Mouse (Mus musculus): ENCODE data around the gene Oas1c. TPM values are rescaled to one million over a fixed set of nuclear protein-coding genes. Genes with fewer than 3 reads are reported as not detected.
"Not testable (repeated sequence)": the region's sequence is repeated elsewhere in the genome, so short reads cannot be mapped to it uniquely, and the experiment has no call there.

Oas1c gene
- polyA plus RNA-seq, 1 experiment from 2014 or later, result 0.67 TPM

DNA sequence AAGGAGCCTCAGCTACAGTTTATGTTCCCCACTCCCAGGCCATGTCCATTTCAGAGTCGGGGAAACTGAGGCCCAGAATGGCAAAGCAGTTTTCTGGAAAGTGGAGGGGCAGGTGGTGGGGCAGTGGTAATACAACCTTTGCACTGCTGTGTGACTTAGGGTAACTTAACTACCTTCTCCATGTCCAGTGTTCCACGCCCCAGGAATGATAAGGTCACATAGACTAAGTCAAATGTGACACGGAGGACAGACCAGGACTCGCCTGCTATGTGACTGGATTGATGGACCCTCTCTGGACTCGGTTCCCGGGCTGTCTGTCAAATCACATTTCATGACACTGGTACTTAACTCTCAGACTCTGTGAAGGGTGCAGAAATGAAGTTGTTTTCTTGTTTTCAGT lies 709 bp upstream of the Oas1c start:
- Histone ChIP-seq H3K4me2 (replicated peaks) (peak overlapping the region; percentile 70), H3K27me3 (replicated peaks) (no peaks in the 10 kb centered on the region), H3K4me3 (replicated peaks) (peak overlapping the region; percentile 43), H3K9me3 (no peaks in the 10 kb centered on the region), H3K27ac (no peak overlapping the region), H3K4me1 (replicated peaks) (peaks cover 8% of the 10 kb centered on the region), H3K36me3 (no peaks in the 10 kb centered on the region), H3K9ac (no peak overlapping the region)
- 76% methylated on average over 6 of the region's 6 CpGs for WGBS
- no peak for ATAC-seq

DNA sequence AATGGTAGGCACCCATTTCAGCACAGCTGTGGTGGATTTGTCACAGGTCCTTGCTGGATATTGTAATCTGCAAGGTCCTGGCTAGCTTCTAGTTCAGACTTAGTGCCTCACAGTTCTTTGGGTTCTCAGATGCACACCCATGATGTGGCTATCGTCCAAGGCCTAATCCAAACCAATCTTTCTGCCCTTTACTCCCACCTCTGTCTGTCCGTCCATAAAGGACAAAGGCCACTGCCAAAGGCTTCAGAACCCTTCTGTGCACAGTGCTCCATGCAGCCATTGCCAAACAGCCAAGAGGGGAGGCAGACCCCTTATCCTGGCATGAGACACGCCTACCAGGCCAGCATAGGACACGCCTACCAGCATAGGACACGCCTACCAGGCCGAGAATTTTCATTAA lies 3.1 kb downstream of the Oas1c start:
- Histone ChIP-seq H3K4me1 (replicated peaks) (peaks cover 8% of the 10 kb centered on the region), H3K9me3 (no peaks in the 10 kb centered on the region), H3K4me3 (replicated peaks) (no peak overlapping the region), H3K9ac (no peak overlapping the region), H3K27ac (no peak overlapping the region), H3K36me3 (no peaks in the 10 kb centered on the region), H3K27me3 (replicated peaks) (no peaks in the 10 kb centered on the region), H3K4me2 (replicated peaks) (no peak overlapping the region)
- 44% methylated on average over 6 of the region's 6 CpGs for WGBS
- no peak for ATAC-seq

DNA sequence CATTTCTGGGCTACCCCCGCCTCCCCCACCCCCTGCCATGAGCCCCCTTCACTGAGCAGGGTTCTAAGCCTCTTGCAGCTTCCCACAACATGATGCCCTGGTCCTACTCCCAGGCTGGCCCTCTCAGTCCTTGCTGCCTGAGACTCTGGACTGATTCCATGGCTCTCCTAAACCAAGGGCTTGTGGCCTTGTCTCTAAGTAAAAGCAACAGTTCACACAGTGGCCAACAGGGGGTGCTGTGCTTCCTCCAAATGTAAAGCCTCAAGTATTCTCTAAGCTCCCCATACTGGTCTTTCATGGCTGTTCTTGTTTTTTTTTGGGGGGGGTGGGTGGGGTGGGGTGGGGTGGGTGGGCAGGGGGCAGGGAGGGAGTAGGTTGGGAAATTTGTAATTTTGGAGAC lies 5.9 kb downstream of the Oas1c start:
- Histone ChIP-seq H3K9ac (no peak overlapping the region), H3K9me3 (no peaks in the 10 kb centered on the region), H3K4me3 (replicated peaks) (no peak overlapping the region), H3K27ac (no peak overlapping the region), H3K27me3 (replicated peaks) (no peaks in the 10 kb centered on the region), H3K4me1 (replicated peaks) (no peaks in the 10 kb centered on the region), H3K36me3 (no peaks in the 10 kb centered on the region), H3K4me2 (replicated peaks) (no peak overlapping the region)
- 85% methylated on average over 1 of the region's 1 CpGs for WGBS
- ATAC-seq, result no peak

DNA sequence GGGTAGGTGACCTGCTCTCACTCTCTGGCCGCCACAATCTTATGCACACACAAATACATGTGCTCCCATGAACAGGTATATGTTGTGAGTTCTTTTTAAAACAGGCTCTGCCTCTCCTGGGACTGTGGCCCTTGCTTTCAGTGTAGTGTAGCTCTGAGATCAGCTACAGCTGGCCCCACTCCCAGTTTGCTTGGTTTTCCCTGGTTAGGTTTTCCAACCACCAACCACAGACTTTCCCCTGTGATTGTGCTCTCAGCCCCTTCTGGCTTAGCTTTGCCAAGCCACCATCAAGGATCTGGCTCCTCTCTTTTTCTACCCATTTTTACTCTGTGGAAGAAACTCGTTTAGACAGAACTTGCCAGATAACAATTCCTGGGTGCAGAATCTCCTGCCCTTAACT lies 8.7 kb downstream of the Oas1c start:
- no peaks in the 10 kb centered on the region for H3K9me3 ChIP-seq
- no peak overlapping the region for H3K4me3 ChIP-seq (replicated peaks)
- H3K27ac ChIP-seq, result no peak overlapping the region
- H3K36me3 ChIP-seq, result no peaks in the 10 kb centered on the region
- WGBS, result 60% methylated on average over 2 of the region's 2 CpGs
- no peaks in the 10 kb centered on the region for H3K27me3 ChIP-seq (replicated peaks)
- H3K4me1 ChIP-seq (replicated peaks), result no peaks in the 10 kb centered on the region
- ATAC-seq, result no peak
- no peak overlapping the region for H3K9ac ChIP-seq
- H3K4me2 ChIP-seq (replicated peaks), result no peak overlapping the region

DNA sequence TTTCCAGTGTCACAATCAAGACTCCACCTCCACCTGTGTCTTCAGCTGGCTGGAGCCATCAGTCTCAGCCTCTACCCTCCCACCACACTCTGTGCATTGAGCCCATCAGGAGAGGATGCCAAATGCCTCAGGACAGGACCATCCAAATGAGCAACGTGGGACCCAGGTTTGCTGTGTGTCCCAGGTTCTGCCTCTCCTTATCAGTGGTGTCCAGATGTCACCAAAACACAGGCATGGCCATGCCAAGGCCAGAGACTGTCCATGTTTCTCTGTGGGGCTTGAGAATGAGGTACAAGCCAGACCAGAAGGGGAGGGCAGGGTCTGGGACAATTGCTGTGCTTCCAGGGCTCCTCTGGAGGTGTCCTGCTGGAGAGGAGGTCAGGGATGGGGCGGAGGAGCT lies 13.4 kb downstream of the Oas1c start:
- not testable (repeated sequence) for ATAC-seq; H3K4me3 ChIP-seq (replicated peaks); H3K4me1 ChIP-seq (replicated peaks); H3K9ac ChIP-seq; H3K4me2 ChIP-seq (replicated peaks); H3K36me3 ChIP-seq; H3K27me3 ChIP-seq (replicated peaks); H3K27ac ChIP-seq; H3K9me3 ChIP-seq
- WGBS, result 66% methylated on average over 2 of the region's 2 CpGs

DNA sequence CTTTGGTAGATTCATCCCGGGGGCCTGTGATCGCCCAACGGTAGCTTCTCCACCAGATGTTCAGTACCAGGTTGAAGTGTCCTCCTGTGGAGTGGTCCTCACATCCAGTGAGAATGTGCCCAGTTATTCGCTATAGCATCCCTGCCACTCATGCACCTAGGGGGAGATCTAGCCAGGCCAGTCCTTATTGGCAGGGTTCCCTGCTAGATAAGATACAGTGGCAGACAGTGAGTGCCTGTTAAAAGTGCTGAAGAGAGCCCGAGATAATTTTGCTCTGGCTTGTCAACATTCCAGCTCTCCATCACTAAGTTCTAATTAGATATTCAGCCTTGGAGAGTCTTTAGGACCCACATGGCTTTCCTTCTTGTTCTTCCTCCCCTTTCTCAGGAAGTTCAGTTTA lies 14.2 kb downstream of the Oas1c start:
- not testable (repeated sequence) for H3K4me2 ChIP-seq (replicated peaks); H3K9me3 ChIP-seq; H3K9ac ChIP-seq; H3K4me1 ChIP-seq (replicated peaks); H3K27me3 ChIP-seq (replicated peaks); H3K36me3 ChIP-seq; H3K27ac ChIP-seq; H3K4me3 ChIP-seq (replicated peaks); ATAC-seq
- 73% methylated on average over 5 of the region's 5 CpGs for WGBS

DNA sequence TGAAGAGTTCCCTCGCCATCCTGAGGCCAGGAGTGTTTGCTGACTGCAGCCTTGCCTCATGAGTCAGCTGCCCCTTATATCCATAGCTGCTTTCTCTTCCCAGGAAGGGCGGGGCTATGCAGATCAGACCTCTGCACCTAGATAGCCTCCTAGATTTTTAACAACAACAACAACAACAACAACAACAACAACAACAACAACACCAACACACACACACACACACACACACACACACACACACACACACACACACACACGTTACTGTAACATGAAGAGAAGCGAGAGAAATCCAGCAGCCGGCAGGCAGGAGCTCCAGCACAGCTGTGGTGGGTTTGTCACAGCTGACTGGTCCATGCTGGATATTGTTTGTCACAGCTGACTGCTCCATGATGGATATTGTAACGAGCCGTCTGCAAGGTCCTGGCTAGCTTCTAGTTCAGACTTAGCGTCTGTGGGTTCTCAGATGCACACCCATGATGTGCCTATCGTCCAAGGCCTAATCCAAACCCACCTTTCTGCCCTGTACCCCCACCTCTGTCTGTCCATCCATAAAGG lies 16.8 kb downstream of the Oas1c start, which contains the start of gene Oas1e:
Gene Oas1e (minus strand): TSS at position 51 of the 555 bp plus-strand sequence.
- H3K27me3 ChIP-seq (replicated peaks); H3K27ac ChIP-seq; H3K9me3 ChIP-seq; ATAC-seq; H3K4me1 ChIP-seq (replicated peaks); H3K36me3 ChIP-seq; H3K4me3 ChIP-seq (replicated peaks); H3K4me2 ChIP-seq (replicated peaks); H3K9ac ChIP-seq: not testable (repeated sequence)
- WGBS, result 65% methylated on average over 9 of the region's 9 CpGs

DNA sequence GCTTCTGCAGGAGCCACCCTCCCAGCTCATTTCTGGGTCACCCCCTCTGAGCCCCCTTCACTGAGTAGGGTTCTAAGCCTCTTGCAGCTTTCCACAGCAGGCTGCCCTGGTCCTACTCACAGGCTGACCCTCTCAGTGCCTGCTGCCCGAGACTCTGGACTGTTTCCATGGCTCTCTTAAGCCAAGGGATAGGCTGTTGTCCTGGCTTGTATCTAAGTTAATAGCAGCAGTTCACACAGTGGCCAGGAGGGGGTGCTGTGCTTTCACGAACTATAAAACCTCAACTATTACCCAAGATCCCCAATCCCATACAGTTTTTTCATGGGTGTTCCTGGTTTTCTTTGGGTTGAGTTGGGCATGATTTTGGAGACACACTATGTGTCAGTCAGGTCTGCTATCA lies 19.3 kb downstream of the Oas1c start:
- no peaks in the 10 kb centered on the region for H3K36me3 ChIP-seq
- no peak overlapping the region for H3K27ac ChIP-seq
- H3K4me3 ChIP-seq (replicated peaks), result no peak overlapping the region
- no peak for ATAC-seq
- no peaks in the 10 kb centered on the region for H3K9me3 ChIP-seq
- no peak overlapping the region for H3K4me2 ChIP-seq (replicated peaks)
- 23% methylated on average over 2 of the region's 2 CpGs for WGBS
- H3K27me3 ChIP-seq (replicated peaks), result no peaks in the 10 kb centered on the region
- no peaks in the 10 kb centered on the region for H3K4me1 ChIP-seq (replicated peaks)
- H3K9ac ChIP-seq, result no peak overlapping the region

DNA sequence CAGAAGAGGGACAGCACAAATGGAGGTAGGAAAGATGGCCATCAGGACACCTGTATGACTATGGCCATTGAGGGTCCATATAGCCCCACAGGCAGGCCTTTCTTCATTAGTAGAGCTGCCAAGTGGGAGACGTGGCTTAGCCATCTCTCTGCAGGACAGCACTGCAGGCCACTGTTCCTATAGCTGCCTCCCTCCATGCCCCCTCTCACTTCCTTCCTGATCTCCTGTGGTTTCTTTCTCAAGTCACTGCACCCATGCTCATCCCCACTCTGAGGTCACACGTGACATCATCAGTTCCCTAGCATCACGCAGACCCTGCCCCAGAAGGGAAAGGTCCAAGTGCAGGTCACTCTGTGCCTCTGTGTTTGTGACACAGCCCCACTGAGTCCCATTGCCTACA lies 25.3 kb downstream of the Oas1c start:
- Histone ChIP-seq H3K4me1 (replicated peaks) (no peaks in the 10 kb centered on the region), H3K36me3 (no peaks in the 10 kb centered on the region), H3K4me3 (replicated peaks) (no peak overlapping the region), H3K27me3 (replicated peaks) (no peaks in the 10 kb centered on the region), H3K27ac (no peak overlapping the region), H3K4me2 (replicated peaks) (no peak overlapping the region), H3K9ac (no peak overlapping the region), H3K9me3 (no peaks in the 10 kb centered on the region)
- 77% methylated on average over 3 of the region's 3 CpGs for WGBS
- ATAC-seq, result no peak

DNA sequence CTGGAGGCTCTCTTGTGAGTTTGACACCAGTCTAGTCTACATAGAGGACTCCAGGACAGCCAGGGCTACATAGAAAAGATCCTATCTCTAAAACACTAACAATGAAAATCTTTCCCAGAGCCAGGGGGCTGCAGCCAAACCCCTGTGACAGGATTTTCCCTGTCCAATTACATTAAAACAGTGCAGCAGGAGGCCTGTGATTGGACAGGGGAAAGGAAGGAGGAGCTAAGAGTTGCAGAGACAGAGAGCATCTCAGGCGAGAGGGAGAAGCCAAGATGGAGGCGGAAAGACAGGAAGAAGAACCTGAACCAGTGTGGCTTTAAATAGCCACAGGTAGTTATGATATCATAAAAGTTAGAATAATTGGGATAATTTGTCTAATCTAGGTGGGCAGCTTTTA lies 29.9 kb downstream of the Oas1c start:
- H3K4me3 ChIP-seq (replicated peaks), result no peak overlapping the region
- no peak for ATAC-seq
- no peaks in the 10 kb centered on the region for H3K9me3 ChIP-seq
- no peaks in the 10 kb centered on the region for H3K36me3 ChIP-seq
- H3K27me3 ChIP-seq (replicated peaks), result no peaks in the 10 kb centered on the region
- WGBS, result 69% methylated on average over 2 of the region's 2 CpGs
- H3K9ac ChIP-seq, result no peak overlapping the region
- H3K27ac ChIP-seq, result no peak overlapping the region
- H3K4me2 ChIP-seq (replicated peaks), result no peak overlapping the region
- no peaks in the 10 kb centered on the region for H3K4me1 ChIP-seq (replicated peaks)

DNA sequence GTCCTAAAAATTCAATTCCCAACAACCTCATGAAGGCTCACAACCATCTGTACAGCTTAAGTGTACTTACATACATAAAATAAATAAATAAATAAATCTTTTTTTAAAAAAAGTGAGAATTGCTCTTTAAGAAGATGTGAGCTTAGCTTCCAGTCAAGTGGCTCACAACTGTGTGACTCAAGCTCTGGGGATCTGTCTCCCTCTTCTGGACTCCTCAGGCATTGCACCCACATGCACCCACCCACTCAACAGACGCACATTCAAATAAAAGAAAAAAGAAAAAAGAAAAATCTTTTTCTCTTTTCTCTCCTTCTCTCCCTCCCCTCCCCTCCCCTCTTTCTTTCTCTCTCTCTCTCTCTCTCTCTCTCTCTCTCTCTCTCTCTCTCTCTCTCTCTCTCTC lies 30.7 kb downstream of the Oas1c start:
- WGBS, result 93% methylated on average over 1 of the region's 1 CpGs
- no peaks in the 10 kb centered on the region for H3K36me3 ChIP-seq

DNA sequence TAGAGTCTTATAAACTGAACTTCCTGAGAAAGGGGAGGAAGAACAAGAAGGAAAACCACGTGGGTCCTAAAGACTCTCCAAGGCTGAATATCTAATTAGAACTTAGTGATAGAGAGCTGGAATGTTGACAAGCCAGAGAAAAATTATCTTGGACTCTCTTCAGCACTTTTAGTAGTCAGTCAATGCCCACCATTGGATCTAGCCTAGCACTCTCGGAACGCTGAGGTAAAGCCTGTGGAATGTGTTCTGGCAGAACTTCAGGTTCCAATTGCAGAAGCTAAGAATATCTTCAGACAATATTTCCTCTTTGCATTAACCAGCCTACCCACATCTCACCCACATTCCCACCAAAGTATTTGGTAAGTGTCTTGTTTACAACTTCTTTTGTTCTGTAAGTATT lies 32.4 kb downstream of the Oas1c start:
- no peaks in the 10 kb centered on the region for H3K9me3 ChIP-seq
- H3K4me3 ChIP-seq (replicated peaks), result no peak overlapping the region
- no peak overlapping the region for H3K27ac ChIP-seq
- H3K27me3 ChIP-seq (replicated peaks), result no peaks in the 10 kb centered on the region
- no peak for ATAC-seq
- no peaks in the 10 kb centered on the region for H3K36me3 ChIP-seq
- no peaks in the 10 kb centered on the region for H3K4me1 ChIP-seq (replicated peaks)
- H3K4me2 ChIP-seq (replicated peaks), result no peak overlapping the region
- 32% methylated on average over 3 of the region's 3 CpGs for WGBS
- no peak overlapping the region for H3K9ac ChIP-seq

More for the DNA sequence above, 30.7 kb downstream of the Oas1c start:
- Histone ChIP-seq H3K4me2 (replicated peaks) (no peak overlapping the region), H3K27ac (no peak overlapping the region), H3K9ac (no peak overlapping the region), H3K9me3 (no peaks in the 10 kb centered on the region), H3K4me3 (replicated peaks) (no peak overlapping the region), H3K4me1 (replicated peaks) (no peaks in the 10 kb centered on the region), H3K27me3 (replicated peaks) (no peaks in the 10 kb centered on the region)
- ATAC-seq, result no peak

DNA sequence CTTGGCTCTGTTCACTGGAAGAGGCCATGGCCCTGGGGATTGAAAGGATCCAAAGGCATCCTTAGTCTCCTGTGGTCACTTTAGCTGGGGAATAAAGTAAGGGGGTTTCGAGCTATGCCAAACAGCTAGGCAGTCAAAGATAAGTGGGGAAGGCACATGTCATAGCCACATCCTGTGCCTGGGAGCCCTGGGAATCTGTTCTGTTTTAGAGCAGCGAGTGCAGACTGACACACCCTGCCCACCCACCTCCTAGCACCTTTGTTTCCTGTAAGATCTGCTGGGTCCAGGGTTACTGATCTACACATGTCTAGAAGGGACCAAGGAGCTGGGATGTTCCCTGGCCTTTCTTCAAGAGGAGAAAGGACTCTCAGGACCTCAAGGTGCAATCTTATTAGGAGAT lies 33.4 kb downstream of the Oas1c start:
- Histone ChIP-seq H3K9me3 (no peaks in the 10 kb centered on the region), H3K27me3 (replicated peaks) (no peaks in the 10 kb centered on the region), H3K4me1 (replicated peaks) (no peaks in the 10 kb centered on the region), H3K27ac (no peak overlapping the region), H3K36me3 (no peaks in the 10 kb centered on the region), H3K4me3 (replicated peaks) (no peak overlapping the region), H3K9ac (no peak overlapping the region), H3K4me2 (replicated peaks) (no peak overlapping the region)
- WGBS, result 60% methylated on average over 2 of the region's 2 CpGs
- no peak for ATAC-seq
